Mouse (Mus musculus): ENCODE measurements around the gene Fbxl20. TPM values are rescaled to one million over a fixed set of nuclear protein-coding genes. Genes with fewer than 3 reads are reported as not detected.

Fbxl20 gene
- polyA plus RNA-seq, 1 experiment from 2014 or later: 13.0 TPM

DNA sequence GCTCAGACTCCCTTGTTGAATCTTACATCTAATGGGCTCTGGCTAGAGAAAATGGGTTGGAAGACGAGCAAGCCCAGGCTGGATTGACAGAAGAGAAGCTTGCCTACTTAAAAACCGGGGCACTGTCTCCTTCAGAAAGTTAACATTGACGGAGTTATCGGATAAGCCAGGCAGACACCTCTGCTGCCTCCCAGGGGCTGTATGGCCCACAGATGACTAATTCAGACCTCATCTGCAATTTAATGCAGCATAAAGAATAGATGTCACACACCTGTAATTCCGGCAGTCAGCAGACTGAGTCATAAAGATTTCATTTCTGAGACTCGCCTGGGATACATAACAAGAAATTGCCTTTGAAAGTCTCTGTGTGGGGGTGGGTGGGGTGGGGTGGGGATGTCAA, 69.8 kb downstream of the Fbxl20 start:
- no peak for ATAC-seq
- H3K4me2 ChIP-seq (replicated peaks; ENCODE audit: low read depth, low read length): no peak overlapping the region

GRCm38 (mm10) chr11:98077086-98077485, 73.1 kb downstream of the Fbxl20 start:
- no peak overlapping the region for H3K27ac ChIP-seq (ENCODE audit: low read length)
- no peak overlapping the region for H3K4me2 ChIP-seq (replicated peaks; ENCODE audit: low read depth, low read length)
- DNase-seq (ENCODE audit: low spot score): no peak
- no peaks in the 10 kb centered on the region for H3K4me1 ChIP-seq (ENCODE audit: insufficient read depth, low read depth, low read length)
- H3K9me3 ChIP-seq (ENCODE audit: low read length): no peaks in the 10 kb centered on the region
- H3K36me3 ChIP-seq (ENCODE audit: insufficient read depth, low read length): no peaks in the 10 kb centered on the region
- ATAC-seq: no peak
- TF ChIP-seq EP300 (IDR thresholded peaks at IDR 0.05) (no peak), CTCF (IDR thresholded peaks at IDR 0.05) (no peak)
- no peak overlapping the region for H3K4me3 ChIP-seq (ENCODE audit: low read depth, low read length)
- WGBS: 76% methylated on average over 8 of the region's 8 CpGs
- no peaks in the 10 kb centered on the region for H3K27me3 ChIP-seq (replicated peaks; ENCODE audit: insufficient read depth, low read length)
- no peak overlapping the region for H3K9ac ChIP-seq (replicated peaks; ENCODE audit: low read depth)

More for the DNA sequence above, 69.8 kb downstream of the Fbxl20 start:
- no peaks in the 10 kb centered on the region for H3K9me3 ChIP-seq (ENCODE audit: low read length)
- H3K4me3 ChIP-seq (ENCODE audit: low read depth, low read length): no peak overlapping the region
- H3K9ac ChIP-seq (replicated peaks; ENCODE audit: low read depth): no peak overlapping the region
- no peak overlapping the region for H3K27ac ChIP-seq (ENCODE audit: low read length)
- 0 out of 2 replicates have a peak, but pooled peaks cover 5% of the 10 kb centered on the region for H3K36me3 ChIP-seq (ENCODE audit: insufficient read depth, low read length)
- WGBS: 85% methylated on average over 6 of the region's 6 CpGs
- no peaks in the 10 kb centered on the region for H3K27me3 ChIP-seq (replicated peaks; ENCODE audit: insufficient read depth, low read length)
- DNase-seq (ENCODE audit: low spot score): no peak
- TF ChIP-seq EP300 (IDR thresholded peaks at IDR 0.05) (no peak), CTCF (IDR thresholded peaks at IDR 0.05) (no peak)
- H3K4me1 ChIP-seq (ENCODE audit: insufficient read depth, low read depth, low read length): no peaks in the 10 kb centered on the region

- H3K9ac ChIP-seq (replicated peaks; ENCODE audit: low read depth): no peak overlapping the region
- no peaks in the 10 kb centered on the region for H3K36me3 ChIP-seq (ENCODE audit: insufficient read depth, low read length)
- H3K4me1 ChIP-seq (ENCODE audit: insufficient read depth, low read depth, low read length): no peaks in the 10 kb centered on the region
- TF ChIP-seq EP300 (IDR thresholded peaks at IDR 0.05) (no peak), CTCF (IDR thresholded peaks at IDR 0.05) (peak; percentile 89)
- no peaks in the 10 kb centered on the region for H3K9me3 ChIP-seq (ENCODE audit: low read length)
- H3K4me3 ChIP-seq (ENCODE audit: low read depth, low read length): no peak overlapping the region
- no peak overlapping the region for H3K4me2 ChIP-seq (replicated peaks; ENCODE audit: low read depth, low read length)
- WGBS: 23% methylated on average over 13 of the region's 13 CpGs
- H3K27ac ChIP-seq (ENCODE audit: low read length): no peak overlapping the region
- no peaks in the 10 kb centered on the region for H3K27me3 ChIP-seq (replicated peaks; ENCODE audit: insufficient read depth, low read length)
- ATAC-seq: peak; percentile 62
- peak; percentile 87 for DNase-seq (ENCODE audit: low spot score)
Observed at GRCm38 (mm10) chr11:98075195-98075808, 74.9 kb downstream of the Fbxl20 start.

DNA sequence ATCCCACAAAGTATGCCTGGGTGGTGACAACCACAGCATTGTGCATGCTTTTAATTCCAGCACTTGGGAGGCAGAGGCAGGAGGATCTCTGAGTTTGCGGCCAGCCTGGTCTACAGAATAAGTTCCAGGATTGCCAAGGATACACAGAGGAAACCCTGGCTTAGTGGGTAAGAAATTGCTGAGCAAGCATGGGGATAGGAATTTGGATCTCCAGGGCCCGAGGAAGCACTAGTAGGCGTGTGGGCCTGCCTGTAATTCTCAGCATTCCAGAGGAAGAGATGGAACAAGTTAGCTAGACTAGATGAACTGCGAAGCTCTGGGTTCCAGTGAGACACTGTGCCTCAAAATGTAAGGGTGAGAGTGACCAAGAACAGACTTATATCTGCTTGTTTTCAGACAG, 76.8 kb downstream of the Fbxl20 start:
- H3K9ac ChIP-seq (replicated peaks; ENCODE audit: low read depth): no peak overlapping the region
- DNase-seq (ENCODE audit: low spot score): no peak
- no peaks in the 10 kb centered on the region for H3K9me3 ChIP-seq (ENCODE audit: low read length)
- 85% methylated on average over 4 of the region's 4 CpGs for WGBS
- no peak overlapping the region for H3K27ac ChIP-seq (ENCODE audit: low read length)
- no peak overlapping the region for H3K4me3 ChIP-seq (ENCODE audit: low read depth, low read length)
- no peak for ATAC-seq
- H3K4me2 ChIP-seq (replicated peaks; ENCODE audit: low read depth, low read length): no peak overlapping the region
- no peaks in the 10 kb centered on the region for H3K4me1 ChIP-seq (ENCODE audit: insufficient read depth, low read depth, low read length)
- no peaks in the 10 kb centered on the region for H3K36me3 ChIP-seq (ENCODE audit: insufficient read depth, low read length)
- TF ChIP-seq CTCF (IDR thresholded peaks at IDR 0.05): no peak
- TF ChIP-seq EP300 (IDR thresholded peaks at IDR 0.05): no peak
- H3K27me3 ChIP-seq (replicated peaks; ENCODE audit: insufficient read depth, low read length): no peaks in the 10 kb centered on the region

DNA sequence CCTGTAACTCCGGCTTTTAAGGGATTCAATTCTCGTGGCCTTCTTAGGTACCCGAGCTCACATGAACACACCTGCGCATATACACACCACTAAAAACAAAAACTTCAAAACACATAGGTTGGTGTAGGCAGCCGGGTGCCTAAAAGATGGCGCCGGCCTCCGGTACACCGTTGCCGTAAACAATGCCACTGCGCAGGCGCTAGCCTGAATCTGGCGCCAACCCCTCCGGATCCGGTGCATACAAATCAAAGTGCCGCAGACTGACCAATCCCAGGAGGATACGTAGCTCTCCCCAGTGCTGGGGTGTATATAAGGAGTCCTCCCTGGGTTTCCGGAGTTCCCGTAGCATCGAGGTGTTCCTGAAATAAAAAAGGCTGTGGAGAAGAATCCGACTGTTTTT, 82.9 kb downstream of the Fbxl20 start:
- no peak overlapping the region for H3K4me2 ChIP-seq (replicated peaks; ENCODE audit: low read depth, low read length)
- no peak overlapping the region for H3K9ac ChIP-seq (replicated peaks; ENCODE audit: low read depth)
- no peak for ATAC-seq
- 94% methylated on average over 21 of the region's 21 CpGs for WGBS
- DNase-seq (ENCODE audit: low spot score): no peak
- no peaks in the 10 kb centered on the region for H3K36me3 ChIP-seq (ENCODE audit: insufficient read depth, low read length)
- H3K27me3 ChIP-seq (replicated peaks; ENCODE audit: insufficient read depth, low read length): no peaks in the 10 kb centered on the region
- no peak for TF ChIP-seq CTCF (IDR thresholded peaks at IDR 0.05)
- no peak for TF ChIP-seq EP300 (IDR thresholded peaks at IDR 0.05)
- H3K4me1 ChIP-seq (ENCODE audit: insufficient read depth, low read depth, low read length): no peaks in the 10 kb centered on the region
- H3K27ac ChIP-seq (ENCODE audit: low read length): no peak overlapping the region
- H3K4me3 ChIP-seq (ENCODE audit: low read depth, low read length): no peak overlapping the region
- H3K9me3 ChIP-seq (ENCODE audit: low read length): no peaks in the 10 kb centered on the region

GRCm38 (mm10) chr11:98066201-98066600, 84.0 kb downstream of the Fbxl20 start:
- ATAC-seq (no peak), DNase-seq (ENCODE audit: low spot score) (no peak)
- no peaks in the 10 kb centered on the region for H3K9me3 ChIP-seq (ENCODE audit: low read length)
- no peaks in the 10 kb centered on the region for H3K4me1 ChIP-seq (ENCODE audit: insufficient read depth, low read depth, low read length)
- H3K4me3 ChIP-seq (ENCODE audit: low read depth, low read length): no peak overlapping the region
- WGBS: 90% methylated on average over 12 of the region's 12 CpGs
- H3K27ac ChIP-seq (ENCODE audit: low read length): no peak overlapping the region
- H3K36me3 ChIP-seq (ENCODE audit: insufficient read depth, low read length): no peaks in the 10 kb centered on the region
- H3K27me3 ChIP-seq (replicated peaks; ENCODE audit: insufficient read depth, low read length): no peaks in the 10 kb centered on the region
- TF ChIP-seq EP300 (IDR thresholded peaks at IDR 0.05) (no peak), CTCF (IDR thresholded peaks at IDR 0.05) (no peak)
- H3K9ac ChIP-seq (replicated peaks; ENCODE audit: low read depth): no peak overlapping the region
- H3K4me2 ChIP-seq (replicated peaks; ENCODE audit: low read depth, low read length): no peak overlapping the region

Data from lung, postnatal 0 days (tissue).